Mouse (Mus musculus): ENCODE measurements around the gene Mmp3. TPM values are rescaled to one million over a fixed set of nuclear protein-coding genes. Genes with fewer than 3 reads are reported as not detected.
"Not testable (repeated sequence)": the region's sequence is repeated elsewhere in the genome, so short reads cannot be mapped to it uniquely, and the experiment has no call there.

Mmp3 gene
- total RNA-seq (2014; rRNA removed) = 0.99 TPM in 1 of 2 replicates, not detected in the other
- not detected in 2 replicates for polyA plus RNA-seq (2015; fragmentation: Nextera tagmentation; extraction: Ambion mirVana)

DNA sequence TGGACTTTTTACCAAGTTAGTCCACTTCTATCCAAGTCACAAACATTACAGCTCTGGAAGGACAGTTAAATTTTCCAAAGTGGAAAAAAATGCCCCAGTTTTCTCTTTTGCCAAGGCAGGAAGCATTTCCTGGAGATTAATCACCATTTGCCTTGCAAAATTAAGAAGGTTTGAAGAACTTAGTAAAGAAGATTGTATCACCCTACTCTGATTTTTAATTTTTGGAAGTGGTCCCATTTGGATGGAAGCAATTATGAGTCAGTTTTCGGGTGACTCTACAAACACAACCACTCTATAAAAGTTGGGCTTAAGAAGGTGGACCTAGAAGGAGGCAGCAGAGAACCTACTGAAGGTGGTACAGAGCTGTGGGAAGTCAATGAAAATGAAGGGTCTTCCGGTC, at the start of gene Mmp3:
Gene Mmp3 (plus strand): TSS at position 301 of the 400 bp plus-strand sequence.
- no peaks in the 10 kb centered on the region for H3K27me3 ChIP-seq (ENCODE audit: insufficient read depth, low read length)
- ATAC-seq (ENCODE audit: low FRiP score) = no peak
- H3K36me3 ChIP-seq (ENCODE audit: insufficient read depth, low read length) = no peaks in the 10 kb centered on the region
- H3K4me1 ChIP-seq (ENCODE audit: insufficient read depth, low read length) = no peaks in the 10 kb centered on the region
- no peaks in the 10 kb centered on the region for H3K9me3 ChIP-seq (ENCODE audit: low read length)
- H3K9ac ChIP-seq (replicated peaks; ENCODE audit: low read length, poor library complexity, severe bottlenecking) = no peak within 1 kb of the TSS
- H3K27ac ChIP-seq (ENCODE audit: low read depth, low read length) = no peak within 1 kb of the TSS
- no peak for TF ChIP-seq CTCF (IDR thresholded peaks at IDR 0.05)
- H3K4me3 ChIP-seq (ENCODE audit: low read depth, low read length) = no peak within 1 kb of the TSS
- WGBS = 85% methylated on average over 2 of the region's 2 CpGs
- DNase-seq (ENCODE audit: low spot score) = no peak
- H3K4me2 ChIP-seq (ENCODE audit: low read depth, low read length, poor library complexity, severe bottlenecking) = no peak within 1 kb of the TSS

GRCm38 (mm10) chr9:7396556-7396955, 49.1 kb upstream of the Mmp3 start:
- H3K4me3 ChIP-seq (ENCODE audit: low read depth, low read length); H3K9me3 ChIP-seq (ENCODE audit: low read length); H3K4me2 ChIP-seq (ENCODE audit: low read depth, low read length, poor library complexity, severe bottlenecking); ATAC-seq (ENCODE audit: low FRiP score); H3K27me3 ChIP-seq (ENCODE audit: insufficient read depth, low read length); H3K27ac ChIP-seq (ENCODE audit: low read depth, low read length); H3K4me1 ChIP-seq (ENCODE audit: insufficient read depth, low read length); H3K9ac ChIP-seq (replicated peaks; ENCODE audit: low read length, poor library complexity, severe bottlenecking); DNase-seq (ENCODE audit: low spot score); H3K36me3 ChIP-seq (ENCODE audit: insufficient read depth, low read length): not testable (repeated sequence)
- 79% methylated on average over 8 of the region's 8 CpGs for WGBS

DNA sequence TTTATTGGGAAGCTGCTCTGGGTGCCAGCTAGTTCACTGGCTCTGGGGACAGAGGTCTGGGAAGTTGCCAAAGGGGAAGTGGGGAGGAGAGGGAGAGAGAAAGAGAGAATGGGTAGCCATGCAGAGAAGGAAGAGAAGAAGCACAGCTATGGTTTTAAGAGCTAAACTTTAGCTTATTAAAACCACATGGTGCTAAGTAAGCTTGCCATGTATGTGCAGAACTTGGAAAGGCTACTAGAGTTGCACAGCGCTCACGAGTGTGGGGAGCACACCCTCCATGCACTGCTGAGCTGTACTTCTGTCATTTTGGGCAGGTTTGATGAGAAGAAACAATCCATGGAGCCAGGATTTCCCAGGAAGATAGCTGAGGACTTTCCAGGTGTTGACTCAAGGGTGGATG, 7.7 kb downstream of the Mmp3 start:
- WGBS = 91% methylated on average over 2 of the region's 2 CpGs
- no peak for DNase-seq (ENCODE audit: low spot score)
- Histone ChIP-seq H3K4me3 (ENCODE audit: low read depth, low read length) (no peak overlapping the region), H3K9me3 (ENCODE audit: low read length) (no peaks in the 10 kb centered on the region), H3K27me3 (ENCODE audit: insufficient read depth, low read length) (no peaks in the 10 kb centered on the region), H3K9ac (replicated peaks; ENCODE audit: low read length, poor library complexity, severe bottlenecking) (no peak overlapping the region), H3K36me3 (ENCODE audit: insufficient read depth, low read length) (no peaks in the 10 kb centered on the region), H3K4me1 (ENCODE audit: insufficient read depth, low read length) (no peaks in the 10 kb centered on the region), H3K4me2 (ENCODE audit: low read depth, low read length, poor library complexity, severe bottlenecking) (no peak overlapping the region), H3K27ac (ENCODE audit: low read depth, low read length) (no peak overlapping the region)
- TF ChIP-seq CTCF (IDR thresholded peaks at IDR 0.05) = no peak
- no peak for ATAC-seq (ENCODE audit: low FRiP score)

- H3K27ac ChIP-seq (ENCODE audit: low read depth, low read length) = no peak overlapping the region
- WGBS = 82% methylated on average over 1 of the region's 1 CpGs
- H3K9me3 ChIP-seq (ENCODE audit: low read length) = no peaks in the 10 kb centered on the region
- no peak overlapping the region for H3K4me2 ChIP-seq (ENCODE audit: low read depth, low read length, poor library complexity, severe bottlenecking)
- H3K36me3 ChIP-seq (ENCODE audit: insufficient read depth, low read length) = no peaks in the 10 kb centered on the region
- no peak for TF ChIP-seq CTCF (IDR thresholded peaks at IDR 0.05)
- H3K4me3 ChIP-seq (ENCODE audit: low read depth, low read length) = no peak overlapping the region
- no peaks in the 10 kb centered on the region for H3K27me3 ChIP-seq (ENCODE audit: insufficient read depth, low read length)
- DNase-seq (ENCODE audit: low spot score) = no peak
- no peak for ATAC-seq (ENCODE audit: low FRiP score)
- H3K9ac ChIP-seq (replicated peaks; ENCODE audit: low read length, poor library complexity, severe bottlenecking) = no peak overlapping the region
- H3K4me1 ChIP-seq (ENCODE audit: insufficient read depth, low read length) = no peaks in the 10 kb centered on the region
Measured at GRCm38 (mm10) chr9:7470262-7470661, 24.6 kb downstream of the Mmp3 start.

- no peak for ATAC-seq (ENCODE audit: low FRiP score)
- H3K4me1 ChIP-seq (ENCODE audit: insufficient read depth, low read length) = no peaks in the 10 kb centered on the region
- DNase-seq (ENCODE audit: low spot score) = no peak
- no peaks in the 10 kb centered on the region for H3K9me3 ChIP-seq (ENCODE audit: low read length)
- no peak overlapping the region for H3K27ac ChIP-seq (ENCODE audit: low read depth, low read length)
- no peak for TF ChIP-seq CTCF (IDR thresholded peaks at IDR 0.05)
- no peak overlapping the region for H3K4me2 ChIP-seq (ENCODE audit: low read depth, low read length, poor library complexity, severe bottlenecking)
- H3K9ac ChIP-seq (replicated peaks; ENCODE audit: low read length, poor library complexity, severe bottlenecking) = no peak overlapping the region
- H3K36me3 ChIP-seq (ENCODE audit: insufficient read depth, low read length) = no peaks in the 10 kb centered on the region
- H3K4me3 ChIP-seq (ENCODE audit: low read depth, low read length) = no peak overlapping the region
- WGBS = 73% methylated on average over 5 of the region's 5 CpGs
- H3K27me3 ChIP-seq (ENCODE audit: insufficient read depth, low read length) = no peaks in the 10 kb centered on the region
Measured at GRCm38 (mm10) chr9:7483684-7484394, 38.2 kb downstream of the Mmp3 start.

GRCm38 (mm10) chr9:7501138-7501537, 55.5 kb downstream of the Mmp3 start:
- Histone ChIP-seq H3K27me3 (ENCODE audit: insufficient read depth, low read length) (no peaks in the 10 kb centered on the region), H3K9me3 (ENCODE audit: low read length) (no peaks in the 10 kb centered on the region), H3K36me3 (ENCODE audit: insufficient read depth, low read length) (no peaks in the 10 kb centered on the region), H3K4me2 (ENCODE audit: low read depth, low read length, poor library complexity, severe bottlenecking) (no peak overlapping the region), H3K4me3 (ENCODE audit: low read depth, low read length) (no peak overlapping the region), H3K27ac (ENCODE audit: low read depth, low read length) (no peak overlapping the region), H3K4me1 (ENCODE audit: insufficient read depth, low read length) (no peaks in the 10 kb centered on the region), H3K9ac (replicated peaks; ENCODE audit: low read length, poor library complexity, severe bottlenecking) (no peak overlapping the region)
- no peak for ATAC-seq (ENCODE audit: low FRiP score)
- no peak for DNase-seq (ENCODE audit: low spot score)
- WGBS = 86% methylated on average over 3 of the region's 3 CpGs
- TF ChIP-seq CTCF (IDR thresholded peaks at IDR 0.05) = no peak
